16 mouse cellular contexts compared by ENCODE assay signal in genomic region chr11:90036416-90036815, GRCm38 (mm10). TPM values are rescaled to one million over a fixed set of nuclear protein-coding genes. Genes with fewer than 3 reads are reported as not detected.
DNase-seq lines count a peak whose midpoint lies in the region; ATAC-seq and TF ChIP-seq lines count a peak whose summit lies in the region.
"Had no signal": no experiment of that assay in that cellular context is flagged by ENCODE, and none has a peak within 500 bp of the region (broad histone marks: within the 10 kb centered on the region; RNA-seq: fewer than 3 reads in every experiment).

No protein-coding gene starts in this region.

- no peak overlapping the region for H3K27ac ChIP-seq in heart, adult 2 months
- no peak overlapping the region for H3K27ac ChIP-seq in lung, embryonic 14.5 days (ENCODE audit: low read depth)
- H3K27ac ChIP-seq in MEL (ENCODE audit: control insufficient read depth, low read depth, low read length), result no peak overlapping the region
- H3K27ac ChIP-seq: embryonic facial prominence, embryonic 12.5 days; forebrain, embryonic 13.5 days; liver, embryonic 13.5 days had no signal

- 88% methylated on average over 4 of the region's 4 CpGs for WGBS in heart, adult 2 months
- 92% methylated on average over 4 of the region's 4 CpGs for WGBS in lung, embryonic 14.5 days

- intact Hi-C loops in heart, adult 2 months (cut with DNase I), result loop anchor here (2.0 to 10.0 kb wide), 3 partner anchors 48 to 218 kb away; no protein-coding TSS in a partner anchor
- intact Hi-C loops in heart, postnatal 36 days (cut with DNase I), result no loop called here

- DNase-seq in heart, adult 2 months, result no peak
- DNase-seq in heart, postnatal 36 days, result no peak
- DNase-seq in lung, embryonic 14.5 days, result no peak
- no peak for DNase-seq in lung, postnatal 25 days (ENCODE audit: low spot score)
- DNase-seq in MEL (ENCODE audit: low read depth, low spot score), result peak; percentile 49
- DNase-seq in adrenal gland, adult 8-10 months, result no peak
- no peak for DNase-seq in T-cell, adult 2 months (ENCODE audit: low spot score)
- DNase-seq: adrenal gland, postnatal 25 days; cerebellum, adult 9-11 months; heart, postnatal 4 days; kidney, postnatal 14 days; liver, embryonic 13.5 days; midbrain, embryonic 14.5 days had no signal

- TF ChIP-seq CTCF in heart, adult 2 months (IDR thresholded peaks at IDR 0.05), result peak; percentile 58
- TF ChIP-seq CTCF in lung, embryonic 14.5 days (IDR thresholded peaks at IDR 0.05; ENCODE audit: low read depth), result peak; percentile 48
- peak; percentile 35 to 68 (median 54) for TF ChIP-seq CTCF in MEL (IDR thresholded peaks at IDR 0.05 in 2 of 3, conservative IDR thresholded peaks at IDR 0.05 in 1 of 3; ENCODE audit: control insufficient read depth in 1 of 3, insufficient read depth in 1 of 3, low read depth in 2 of 3, low read length in 3 of 3, poor library complexity in 1 of 3, severe bottlenecking in 1 of 3)

- no peak overlapping the region for H3K4me2 ChIP-seq in lung, embryonic 14.5 days
- H3K4me2 ChIP-seq: embryonic facial prominence, embryonic 12.5 days; forebrain, embryonic 13.5 days; liver, embryonic 13.5 days had no signal

- no peaks in the 10 kb centered on the region for H3K27me3 ChIP-seq in heart, adult 2 months (ENCODE audit: control insufficient read depth, insufficient read depth, low read length)
- peaks cover 7% of the 10 kb centered on the region; the same call in 1 of the 2 replicates for H3K27me3 ChIP-seq in lung, embryonic 14.5 days (ENCODE audit: insufficient read depth, low read length)
- peaks cover 0 to 6% of the 10 kb centered on the region in 2 experiments; a peak in 2 of 4 replicates for H3K27me3 ChIP-seq in MEL (ENCODE audit: control insufficient read depth in 1 of 2, insufficient read depth in 2 of 2, low read length in 2 of 2)

- no peak overlapping the region for H3K4me3 ChIP-seq in heart, adult 2 months
- no peak overlapping the region for H3K4me3 ChIP-seq in lung, embryonic 14.5 days (ENCODE audit: low read depth, low read length)
- H3K4me3 ChIP-seq in MEL (ENCODE audit: control insufficient read depth in 1 of 2, insufficient read depth in 1 of 2, low read depth in 2 of 2, low read length in 2 of 2), result no peak overlapping the region
- H3K4me3 ChIP-seq: embryonic facial prominence, embryonic 12.5 days; forebrain, embryonic 13.5 days; liver, embryonic 13.5 days had no signal

- TF ChIP-seq EP300 in heart, adult 2 months (IDR thresholded peaks at IDR 0.05; ENCODE audit: insufficient read depth, low read depth, low read length), result no peak
- TF ChIP-seq EP300 in MEL (IDR thresholded peaks at IDR 0.05; ENCODE audit: low read depth in 1 of 2, low read length in 2 of 2), result no peak

- peak; percentile 3 for TF ChIP-seq RAD21 in MEL (IDR thresholded peaks at IDR 0.05; ENCODE audit: low read depth, low read length)

- ATAC-seq in lung, embryonic 14.5 days (ENCODE audit: insufficient read depth), result no peak
- peak; percentile 55 for ATAC-seq in megakaryocyte progenitor cell, adult 5-6 weeks (replicated peaks; ENCODE audit: poor library complexity)
- ATAC-seq: forebrain, embryonic 13.5 days had no signal

- peaks cover 1% of the 10 kb centered on the region; the same call in 1 of the 2 replicates for H3K4me1 ChIP-seq in heart, adult 2 months (ENCODE audit: control insufficient read depth, insufficient read depth, low read length)
- peaks cover 6% of the 10 kb centered on the region; the same call in 1 of the 2 replicates for H3K4me1 ChIP-seq in lung, embryonic 14.5 days (ENCODE audit: insufficient read depth)
- no peaks in the 10 kb centered on the region for H3K4me1 ChIP-seq in MEL (ENCODE audit: control insufficient read depth in 1 of 2, insufficient read depth in 2 of 2, low read length in 2 of 2)
- H3K4me1 ChIP-seq: forebrain, embryonic 13.5 days; liver, embryonic 13.5 days had no signal

- peaks cover 3% of the 10 kb centered on the region; the same call in 1 of the 2 replicates for H3K9me3 ChIP-seq in lung, embryonic 14.5 days (ENCODE audit: low read depth, low read length)
- H3K9me3 ChIP-seq in MEL (replicated peaks; ENCODE audit: insufficient read depth, low read length), result no peaks in the 10 kb centered on the region
- H3K9me3 ChIP-seq: embryonic facial prominence, embryonic 12.5 days; forebrain, embryonic 13.5 days; liver, embryonic 13.5 days had no signal

- no peaks in the 10 kb centered on the region for H3K36me3 ChIP-seq in heart, adult 2 months (ENCODE audit: control insufficient read depth, insufficient read depth, low read length)
- peaks cover 11% of the 10 kb centered on the region for H3K36me3 ChIP-seq in lung, embryonic 14.5 days (ENCODE audit: insufficient read depth)
- no peaks in the 10 kb centered on the region for H3K36me3 ChIP-seq in MEL (ENCODE audit: control insufficient read depth in 1 of 2, insufficient read depth in 2 of 2, low read length in 2 of 2)
- H3K36me3 ChIP-seq: liver, embryonic 13.5 days had no signal

- H3K79me2 ChIP-seq in heart, adult 2 months (replicated peaks; ENCODE audit: control insufficient read depth, insufficient read depth, low read length), result no peaks in the 10 kb centered on the region; the same call in 1 of the 2 replicates
- H3K79me2 ChIP-seq in MEL (ENCODE audit: control insufficient read depth, insufficient read depth, low read length, poor library complexity), result no peaks in the 10 kb centered on the region

- no peak for TF ChIP-seq POLR2A in heart, adult 2 months (IDR thresholded peaks at IDR 0.05; ENCODE audit: insufficient read depth, low read depth, low read length)
- TF ChIP-seq POLR2A in MEL (IDR thresholded peaks at IDR 0.05; ENCODE audit: control insufficient read depth in 1 of 2, insufficient read depth in 1 of 2, low read depth in 1 of 2, low read length in 2 of 2, poor library complexity in 1 of 2), result no peak

- no peak overlapping the region for H3K9ac ChIP-seq in heart, adult 2 months (ENCODE audit: low read depth, low read length)
- H3K9ac ChIP-seq in lung, embryonic 14.5 days, result no peak overlapping the region
- no peak overlapping the region for H3K9ac ChIP-seq in MEL (ENCODE audit: control insufficient read depth, low read depth, low read length, poor library complexity, severe bottlenecking)
- H3K9ac ChIP-seq: embryonic facial prominence, embryonic 12.5 days; forebrain, embryonic 13.5 days; liver, embryonic 13.5 days had no signal

TF ChIP-seq in MEL, 35 proteins besides CTCF, POLR2A, EP300 and RAD21:
- TF ChIP-seq SMC3 (IDR thresholded peaks at IDR 0.05; ENCODE audit: low read depth, low read length), result peak; percentile 39
- no peak for TF ChIP-seq ETS1 (IDR thresholded peaks at IDR 0.05; ENCODE audit: low read depth, low read length)
- TF ChIP-seq CHD2 (IDR thresholded peaks at IDR 0.05; ENCODE audit: low read length), result no peak

RNA-seq across cellular contexts. Expression of gene Tmem100, which starts 6.3 kb away (rescaled TPM):
- total RNA-seq in heart, adult 2 months (2021), result 10 to 100 TPM; 14.7 to 18.3 TPM
- polyA plus RNA-seq in heart, adult 2 months (2012; rRNA removed), result 5.4 and 11.4 TPM in 2 replicates
- 10 to 100 TPM; 13.2 to 22.4 TPM for total RNA-seq in heart, postnatal 36 days (2021)
- polyA plus RNA-seq in lung, embryonic 14.5 days (2014; fragmentation: Nextera tagmentation; extraction: Ambion mirVana), result 20.9 and 23.0 TPM in 2 replicates
- total RNA-seq in MEL (2012; rRNA removed), result not detected in 2 replicates
- polyA plus RNA-seq in MEL (2012; ENCODE audit: insufficient read depth in 1 of 2, insufficient read length in 2 of 2, low read depth in 1 of 2, low replicate concordance in 2 of 2, missing spikeins in 1 of 2), result not detected
- total RNA-seq in megakaryocyte progenitor cell, adult 5-6 weeks (2015), result 0.22 TPM in 1 of 2 replicates, not detected in the other
- total RNA-seq in megakaryocyte progenitor cell, adult 5-6 weeks (2017), result 0.17 TPM in 1 of 2 replicates, not detected in the other
- 1 to 10 TPM; 1.9 to 3.9 (median 3.3) TPM for total RNA-seq in adrenal gland, adult 8-10 months (2022)

RNA-seq across cellular contexts. Expression of gene Pctp, which starts 33.7 kb away (rescaled TPM):
- 1 to 10 TPM; 4.0 to 4.4 TPM for total RNA-seq in heart, adult 2 months (2021)
- 2.2 and 3.1 TPM in 2 replicates for polyA plus RNA-seq in heart, adult 2 months (2012; rRNA removed)
- 1 to 10 TPM; 3.5 to 4.2 TPM for total RNA-seq in heart, postnatal 36 days (2021)
- 6.4 and 8.3 TPM in 2 replicates for polyA plus RNA-seq in lung, embryonic 14.5 days (2014; fragmentation: Nextera tagmentation; extraction: Ambion mirVana)
- total RNA-seq in MEL (2012; rRNA removed), result 6.4 and 7.3 TPM in 2 replicates
- 10 to 100 TPM in 1 of 2 experiments, not detected in 1; 10.2 TPM for polyA plus RNA-seq in MEL (2012; ENCODE audit: insufficient read depth in 1 of 2, insufficient read length in 2 of 2, low read depth in 1 of 2, low replicate concordance in 2 of 2, missing spikeins in 1 of 2)
- 14.3 and 17.8 TPM in 2 replicates for total RNA-seq in megakaryocyte progenitor cell, adult 5-6 weeks (2015)
- total RNA-seq in megakaryocyte progenitor cell, adult 5-6 weeks (2017), result 24.9 and 25.4 TPM in 2 replicates
- 1 to 10 TPM; 8.0 to 9.5 (median 8.6) TPM for total RNA-seq in adrenal gland, adult 8-10 months (2022)
